Comparison of ENCODE assay signal across 9 mouse cellular contexts in genomic region chr8:122336251-122336910, GRCm38 (mm10). TPM values are rescaled to one million over a fixed set of nuclear protein-coding genes. Genes with fewer than 3 reads are reported as not detected.
DNase-seq lines count a peak whose midpoint lies in the region; ATAC-seq and TF ChIP-seq lines count a peak whose summit lies in the region.
"Had no signal": no experiment of that assay in that cellular context is flagged by ENCODE, and none has a peak within 500 bp of the region (broad histone marks: within the 10 kb centered on the region; RNA-seq: fewer than 3 reads in every experiment).

No protein-coding gene starts in this region.

- 31% methylated on average over 81 of the region's 81 CpGs for WGBS in heart, embryonic 12.5 days
- 81% methylated on average over 81 of the region's 81 CpGs for WGBS in heart, adult 2 months
- 5% methylated on average over 75 of the region's 81 CpGs for WGBS in forebrain, embryonic 16.5 days
- 1% methylated on average over 77 of the region's 81 CpGs for WGBS in midbrain, embryonic 11.5 days

- TF ChIP-seq POLR2A in heart, adult 2 months (IDR thresholded peaks at IDR 0.05; ENCODE audit: insufficient read depth, low read depth, low read length) = no peak

- peak overlapping the region; percentile 68 for H3K4me2 ChIP-seq in heart, embryonic 12.5 days
- H3K4me2 ChIP-seq in forebrain, embryonic 16.5 days (ENCODE audit: low read length) = peak overlapping the region; percentile 91
- peak overlapping the region; percentile 95 for H3K4me2 ChIP-seq in midbrain, embryonic 11.5 days

- intact Hi-C loops in heart, adult 2 months (cut with DNase I) = loop anchor here (10.0 kb wide), 1 partner anchor 362 kb away; no protein-coding TSS in a partner anchor

- ATAC-seq in heart, embryonic 12.5 days (ENCODE audit: insufficient number of reproducible peaks, low FRiP score) = peak; percentile 23
- peak; percentile 77 for ATAC-seq in forebrain, embryonic 16.5 days
- peak; percentile 75 for ATAC-seq in midbrain, embryonic 11.5 days (ENCODE audit: low FRiP score)

- no peaks in the 10 kb centered on the region for H3K9me3 ChIP-seq in heart, embryonic 12.5 days (replicated peaks)
- no peaks in the 10 kb centered on the region for H3K9me3 ChIP-seq in forebrain, embryonic 16.5 days (ENCODE audit: control insufficient read depth, low read length)
- H3K9me3 ChIP-seq in midbrain, embryonic 11.5 days (ENCODE audit: control insufficient read depth, low read length) = no peaks in the 10 kb centered on the region

- H3K4me3 ChIP-seq in heart, embryonic 12.5 days = peak overlapping the region; percentile 38
- no peak overlapping the region for H3K4me3 ChIP-seq in heart, adult 2 months
- peak overlapping the region; percentile 64 for H3K4me3 ChIP-seq in forebrain, embryonic 16.5 days (replicated peaks; ENCODE audit: low read length)
- H3K4me3 ChIP-seq in midbrain, embryonic 11.5 days (ENCODE audit: low read depth, low read length) = peak overlapping the region; percentile 52

- TF ChIP-seq CTCF in heart, adult 2 months (IDR thresholded peaks at IDR 0.05) = no peak

- peaks cover 85% of the 10 kb centered on the region for H3K36me3 ChIP-seq in heart, embryonic 12.5 days
- no peaks in the 10 kb centered on the region for H3K36me3 ChIP-seq in heart, adult 2 months (ENCODE audit: control insufficient read depth, insufficient read depth, low read length)
- no peaks in the 10 kb centered on the region for H3K36me3 ChIP-seq in forebrain, embryonic 16.5 days (ENCODE audit: control insufficient read depth, insufficient read depth)
- H3K36me3 ChIP-seq in midbrain, embryonic 11.5 days (ENCODE audit: control insufficient read depth, insufficient read depth, low read length) = no peaks in the 10 kb centered on the region

- TF ChIP-seq EP300 in heart, adult 2 months (IDR thresholded peaks at IDR 0.05; ENCODE audit: insufficient read depth, low read depth, low read length) = no peak

- no peak for DNase-seq in heart, adult 2 months
- peak; percentile 74 for DNase-seq in adrenal gland, postnatal 14 days
- peak; percentile 60 to 81 for DNase-seq in kidney, postnatal 25 days
- peak; percentile 97 for DNase-seq in midbrain, embryonic 11.5 days (ENCODE audit: low spot score, missing footprints)
- peak; percentile 47 for DNase-seq in testis, postnatal 14 days (ENCODE audit: low spot score)
- no peak for DNase-seq in thymus, postnatal 36 days

- H3K9ac ChIP-seq in heart, embryonic 12.5 days = peak overlapping the region; percentile 45; the same call in 1 of the 2 replicates
- H3K9ac ChIP-seq in heart, adult 2 months (ENCODE audit: low read depth, low read length) = no peak overlapping the region
- peak overlapping the region; percentile 68 for H3K9ac ChIP-seq in forebrain, embryonic 16.5 days (replicated peaks; ENCODE audit: low read depth, low read length)
- H3K9ac ChIP-seq in midbrain, embryonic 11.5 days (ENCODE audit: low read length) = peak overlapping the region; percentile 54

- H3K79me2 ChIP-seq in heart, adult 2 months (replicated peaks; ENCODE audit: control insufficient read depth, insufficient read depth, low read length) = no peaks in the 10 kb centered on the region

- H3K27ac ChIP-seq in heart, embryonic 12.5 days (ENCODE audit: poor library complexity, severe bottlenecking) = no peak overlapping the region
- H3K27ac ChIP-seq in heart, adult 2 months = no peak overlapping the region
- H3K27ac ChIP-seq in forebrain, embryonic 16.5 days (ENCODE audit: low read length) = no peak overlapping the region
- no peak overlapping the region for H3K27ac ChIP-seq in midbrain, embryonic 11.5 days (ENCODE audit: low read depth, low read length)

- H3K4me1 ChIP-seq in heart, embryonic 12.5 days (replicated peaks) = peaks cover 32% of the 10 kb centered on the region
- H3K4me1 ChIP-seq in heart, adult 2 months (ENCODE audit: control insufficient read depth, insufficient read depth, low read length) = peaks cover 4% of the 10 kb centered on the region
- peaks cover 12% of the 10 kb centered on the region for H3K4me1 ChIP-seq in forebrain, embryonic 16.5 days (replicated peaks; ENCODE audit: control insufficient read depth, insufficient read depth, low read length)
- H3K4me1 ChIP-seq in midbrain, embryonic 11.5 days (ENCODE audit: control insufficient read depth, insufficient read depth, low read length) = peaks cover 16% of the 10 kb centered on the region

- peaks cover 8% of the 10 kb centered on the region; the same call in 1 of the 2 replicates for H3K27me3 ChIP-seq in heart, embryonic 12.5 days (replicated peaks)
- H3K27me3 ChIP-seq in heart, adult 2 months (ENCODE audit: control insufficient read depth, insufficient read depth, low read length) = no peaks in the 10 kb centered on the region
- peaks cover 43% of the 10 kb centered on the region for H3K27me3 ChIP-seq in forebrain, embryonic 16.5 days (replicated peaks; ENCODE audit: control insufficient read depth, insufficient read depth, low read length)
- peaks cover 48% of the 10 kb centered on the region for H3K27me3 ChIP-seq in midbrain, embryonic 11.5 days (ENCODE audit: control insufficient read depth, insufficient read depth, low read length)

RNA-seq across cellular contexts. Expression of gene Trhr2, which starts 24.2 kb away (rescaled TPM):
- polyA plus RNA-seq in heart, embryonic 12.5 days (2016; fragmentation: Nextera tagmentation; extraction: Ambion mirVana) = not detected in 2 replicates
- not detected for total RNA-seq in heart, adult 2 months (2021)
- not detected in 2 replicates for polyA plus RNA-seq in heart, adult 2 months (2012; rRNA removed)
- total RNA-seq in adrenal gland, postnatal 14 days (2021) = not detected in 2 replicates
- not detected in 2 replicates for polyA plus RNA-seq in forebrain, embryonic 16.5 days (2015; fragmentation: Nextera tagmentation; extraction: Ambion mirVana)
- not detected in 2 replicates for polyA plus RNA-seq in midbrain, embryonic 11.5 days (2014; fragmentation: Nextera tagmentation; extraction: Ambion mirVana)
- total RNA-seq: gastrocnemius, postnatal 4 days had no signal

RNA-seq across cellular contexts. Expression of gene Zc3h18, which starts 40.0 kb away (rescaled TPM):
- 41.4 and 43.0 TPM in 2 replicates for polyA plus RNA-seq in heart, embryonic 12.5 days (2016; fragmentation: Nextera tagmentation; extraction: Ambion mirVana)
- 10 to 100 TPM; 21.8 to 22.1 TPM for total RNA-seq in heart, adult 2 months (2021)
- 11.2 and 15.8 TPM in 2 replicates for polyA plus RNA-seq in heart, adult 2 months (2012; rRNA removed)
- total RNA-seq in adrenal gland, postnatal 14 days (2021) = 39.5 and 40.6 TPM in 2 replicates
- 44.7 and 47.5 TPM in 2 replicates for polyA plus RNA-seq in forebrain, embryonic 16.5 days (2015; fragmentation: Nextera tagmentation; extraction: Ambion mirVana)
- polyA plus RNA-seq in midbrain, embryonic 11.5 days (2014; fragmentation: Nextera tagmentation; extraction: Ambion mirVana) = 42.0 and 43.7 TPM in 2 replicates

RNA-seq across cellular contexts. Expression of gene Zfpm1, which starts 54.4 kb away (rescaled TPM):
- 8.0 and 9.2 TPM in 2 replicates for polyA plus RNA-seq in heart, embryonic 12.5 days (2016; fragmentation: Nextera tagmentation; extraction: Ambion mirVana)
- 10 to 100 TPM; 21.2 to 24.6 TPM for total RNA-seq in heart, adult 2 months (2021)
- polyA plus RNA-seq in heart, adult 2 months (2012; rRNA removed) = 20.0 and 20.9 TPM in 2 replicates
- total RNA-seq in adrenal gland, postnatal 14 days (2021) = 23.6 and 24.6 TPM in 2 replicates
- polyA plus RNA-seq in forebrain, embryonic 16.5 days (2015; fragmentation: Nextera tagmentation; extraction: Ambion mirVana) = 0.41 and 0.65 TPM in 2 replicates
- 1.6 and 1.8 TPM in 2 replicates for polyA plus RNA-seq in midbrain, embryonic 11.5 days (2014; fragmentation: Nextera tagmentation; extraction: Ambion mirVana)

Comparison
In these comparisons a context has a peak if more than half of its experiments do, and no peak if none do; other contexts are left out.
1. ATAC-seq: peak in every context shown above with its lines; median percentile 77 in forebrain, embryonic 16.5 days; 75 in midbrain, embryonic 11.5 days; 23 in heart, embryonic 12.5 days.
2. DNase-seq: peak in adrenal gland, postnatal 14 days (single experiment), kidney, postnatal 25 days (2 of 2), midbrain, embryonic 11.5 days (single experiment) and testis, postnatal 14 days (single experiment); none in heart, adult 2 months (0 of 2) and thymus, postnatal 36 days (0 of 2).
3. Peak in every context shown above with its lines, with median percentiles within 50 percentile points of each other: H3K4me2 ChIP-seq.